Mouse (Mus musculus) megakaryocyte, embryonic 14.5 days (primary cell): ENCODE measurements around the gene Kcnk6.

ENCODE experiments used
- FLI1 ChIP-seq: IDR thresholded peaks from 2 replicates; pipeline ENCODE4 v1.6.1; 2012; ENCODE audit warnings: low read length, inconsistent platforms, mixed read lengths
- GATA1 ChIP-seq: IDR thresholded peaks from 3 replicates; pipeline ENCODE4 v1.6.1; 2012; ENCODE audit warnings: mixed read lengths, low read length, inconsistent platforms, borderline replicate concordance

GRCm38 (mm10) chr7:29279261-29279660 lies 46.9 kb upstream of the Kcnk6 start:
- TF ChIP-seq GATA1, result no peak
- no peak for TF ChIP-seq FLI1
